ENCODE assay signal across 20 mouse cellular contexts in the genomic region with DNA sequence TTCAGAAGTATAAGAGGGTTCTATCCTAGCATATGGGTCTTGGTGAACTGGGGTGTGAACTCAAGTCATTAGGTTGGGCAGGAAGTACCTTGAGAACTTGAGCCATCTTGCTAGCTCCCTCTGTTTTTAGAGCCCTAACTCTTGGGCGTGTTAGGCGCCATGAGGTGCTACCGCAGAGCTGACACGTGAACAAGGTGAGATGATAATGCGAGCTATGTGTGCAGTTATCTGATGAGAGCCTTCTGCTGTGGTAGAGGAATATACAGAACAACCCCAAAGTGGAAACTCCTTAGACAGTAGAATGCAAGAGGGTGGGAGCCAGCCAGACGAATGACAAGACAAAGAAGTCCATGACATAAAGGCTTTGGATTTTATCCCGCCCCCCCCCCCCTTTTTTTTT. TPM values are rescaled to one million over a fixed set of nuclear protein-coding genes. Genes with fewer than 3 reads are reported as not detected.
DNase-seq lines count a peak whose midpoint lies in the region; ATAC-seq and TF ChIP-seq lines count a peak whose summit lies in the region.
"Had no signal": no experiment of that assay in that cellular context is flagged by ENCODE, and none has a peak within 500 bp of the region (broad histone marks: within the 10 kb centered on the region; RNA-seq: fewer than 3 reads in every experiment).

No protein-coding gene starts in this region.

- WGBS in hindbrain, embryonic 14.5 days = 76% methylated on average over 7 of the region's 7 CpGs
- WGBS in hindbrain, embryonic 16.5 days = 74% methylated on average over 7 of the region's 7 CpGs
- WGBS in embryonic facial prominence, embryonic 10.5 days = 85% methylated on average over 7 of the region's 7 CpGs

- H3K36me3 ChIP-seq in hindbrain, embryonic 14.5 days (replicated peaks; ENCODE audit: control insufficient read depth, insufficient read depth) = peaks cover 40% of the 10 kb centered on the region
- H3K36me3 ChIP-seq in hindbrain, embryonic 16.5 days (ENCODE audit: control insufficient read depth, insufficient read depth, low read length) = peaks cover 7% of the 10 kb centered on the region
- peaks cover 2 to 36% of the 10 kb centered on the region in 2 experiments for H3K36me3 ChIP-seq in MEL (ENCODE audit: control insufficient read depth in 1 of 2, insufficient read depth in 2 of 2, low read length in 2 of 2)
- peaks cover 45% of the 10 kb centered on the region for H3K36me3 ChIP-seq in embryonic facial prominence, embryonic 10.5 days (replicated peaks)

- intact Hi-C loops in gastrocnemius, adult 2 months (cut with DNase I) = no loop called here

- DNase-seq in hindbrain, embryonic 14.5 days (ENCODE audit: low spot score) = no peak
- DNase-seq in CD4-positive, CD25-positive, alpha-beta regulatory T cell, adult 2 months (ENCODE audit: low read depth, low spot score) = peak; percentile 68
- peak; percentile 62 for DNase-seq in MEL (ENCODE audit: low read depth, low spot score)
- peak; percentile 66 to 78 for DNase-seq in natural killer cell, adult 2 months (ENCODE audit: low spot score in 2 of 2)
- no peak for DNase-seq in embryonic facial prominence, embryonic 10.5 days (ENCODE audit: low spot score)
- no peak for DNase-seq in gastrocnemius, adult 2 months
- DNase-seq: cerebellum, adult 2 months; cerebellum, postnatal 36 days; heart, postnatal 10 days; lung, adult 18-20 months; spleen, adult 18-20 months; thymus, postnatal 4 days had no signal

- no peak overlapping the region for H3K9ac ChIP-seq in hindbrain, embryonic 14.5 days
- H3K9ac ChIP-seq in hindbrain, embryonic 16.5 days (ENCODE audit: low read depth, low read length) = no peak overlapping the region
- no peak overlapping the region; the same call in none of the 2 replicates for H3K9ac ChIP-seq in MEL (ENCODE audit: control insufficient read depth, low read depth, low read length, poor library complexity, severe bottlenecking)
- H3K9ac ChIP-seq: hindbrain, embryonic 15.5 days; kidney, embryonic 15.5 days had no signal

- peak overlapping the region; percentile 77; the same call in 1 of the 2 replicates for H3K27ac ChIP-seq in hindbrain, embryonic 14.5 days
- H3K27ac ChIP-seq in hindbrain, embryonic 16.5 days (ENCODE audit: low read depth, low read length) = no peak overlapping the region
- peak overlapping the region; percentile 39 for H3K27ac ChIP-seq in MEL (ENCODE audit: control insufficient read depth, low read depth, low read length)
- H3K27ac ChIP-seq in embryonic facial prominence, embryonic 10.5 days (replicated peaks) = no peak overlapping the region
- H3K27ac ChIP-seq in gastrocnemius, adult 2 months = no peak overlapping the region
- H3K27ac ChIP-seq: heart, embryonic 10.5 days; kidney, embryonic 15.5 days had no signal

- TF ChIP-seq EP300 in MEL (IDR thresholded peaks at IDR 0.05; ENCODE audit: low read depth in 1 of 2, low read length in 2 of 2) = peak in 1 of 2 experiments; percentile 25; a peak in 1 of 4 replicates

- TF ChIP-seq CTCF in MEL (IDR thresholded peaks at IDR 0.05 in 2 of 3, conservative IDR thresholded peaks at IDR 0.05 in 1 of 3; ENCODE audit: control insufficient read depth in 1 of 3, insufficient read depth in 1 of 3, low read depth in 2 of 3, low read length in 3 of 3, poor library complexity in 1 of 3, severe bottlenecking in 1 of 3) = no peak
- no peak for TF ChIP-seq CTCF in gastrocnemius, adult 2 months (IDR thresholded peaks at IDR 0.05)

- no peaks in the 10 kb centered on the region for H3K27me3 ChIP-seq in hindbrain, embryonic 14.5 days (ENCODE audit: control insufficient read depth, insufficient read depth, low read length)
- H3K27me3 ChIP-seq in hindbrain, embryonic 16.5 days (replicated peaks; ENCODE audit: control insufficient read depth, insufficient read depth, low read length) = no peaks in the 10 kb centered on the region
- no peaks in the 10 kb centered on the region for H3K27me3 ChIP-seq in MEL (ENCODE audit: control insufficient read depth in 1 of 2, insufficient read depth in 2 of 2, low read length in 2 of 2)
- H3K27me3 ChIP-seq in embryonic facial prominence, embryonic 10.5 days (replicated peaks; ENCODE audit: low read depth, poor library complexity, severe bottlenecking) = no peaks in the 10 kb centered on the region
- H3K27me3 ChIP-seq: hindbrain, embryonic 15.5 days; kidney, embryonic 15.5 days had no signal

- peaks cover 5% of the 10 kb centered on the region for H3K79me2 ChIP-seq in MEL (ENCODE audit: control insufficient read depth, insufficient read depth, low read length, poor library complexity)

- TF ChIP-seq POLR2A in MEL (IDR thresholded peaks at IDR 0.05; ENCODE audit: control insufficient read depth in 1 of 2, insufficient read depth in 1 of 2, low read depth in 1 of 2, low read length in 2 of 2, poor library complexity in 1 of 2) = 0 out of 4 replicates have a peak, but pooled peaks of 1 of the 2 experiments have one; percentile 25

- TF ChIP-seq RAD21 in MEL (IDR thresholded peaks at IDR 0.05; ENCODE audit: low read depth, low read length) = no peak

- H3K4me3 ChIP-seq in hindbrain, embryonic 14.5 days (replicated peaks; ENCODE audit: low read length) = no peak overlapping the region
- no peak overlapping the region for H3K4me3 ChIP-seq in hindbrain, embryonic 16.5 days (ENCODE audit: low read length)
- H3K4me3 ChIP-seq in MEL (ENCODE audit: control insufficient read depth in 1 of 2, insufficient read depth in 1 of 2, low read depth in 2 of 2, low read length in 2 of 2) = no peak overlapping the region
- no peak overlapping the region for H3K4me3 ChIP-seq in embryonic facial prominence, embryonic 10.5 days
- no peak overlapping the region for H3K4me3 ChIP-seq in gastrocnemius, adult 2 months
- H3K4me3 ChIP-seq: heart, embryonic 10.5 days; hindbrain, embryonic 15.5 days; kidney, embryonic 15.5 days; megakaryocyte, embryonic 14.5 days had no signal

- no peaks in the 10 kb centered on the region for H3K9me3 ChIP-seq in hindbrain, embryonic 14.5 days (ENCODE audit: control insufficient read depth, low read length)
- H3K9me3 ChIP-seq in hindbrain, embryonic 16.5 days (ENCODE audit: control insufficient read depth, low read length) = no peaks in the 10 kb centered on the region
- no peaks in the 10 kb centered on the region for H3K9me3 ChIP-seq in MEL (replicated peaks; ENCODE audit: insufficient read depth, low read length)
- no peaks in the 10 kb centered on the region for H3K9me3 ChIP-seq in embryonic facial prominence, embryonic 10.5 days
- H3K9me3 ChIP-seq: G1E; heart, embryonic 10.5 days; hindbrain, embryonic 15.5 days; kidney, embryonic 15.5 days; megakaryocyte, embryonic 14.5 days had no signal

- no peak overlapping the region for H3K4me2 ChIP-seq in hindbrain, embryonic 14.5 days (replicated peaks)
- no peak overlapping the region for H3K4me2 ChIP-seq in hindbrain, embryonic 16.5 days (ENCODE audit: low read length)
- H3K4me2 ChIP-seq: hindbrain, embryonic 15.5 days; kidney, embryonic 15.5 days had no signal

- no peak for ATAC-seq in hindbrain, embryonic 14.5 days (ENCODE audit: low FRiP score)
- ATAC-seq in hindbrain, embryonic 16.5 days = no peak
- ATAC-seq: intestine, postnatal 0 days; midbrain, embryonic 16.5 days had no signal

- peaks cover 16% of the 10 kb centered on the region for H3K4me1 ChIP-seq in hindbrain, embryonic 14.5 days (replicated peaks; ENCODE audit: control insufficient read depth, insufficient read depth, low read length)
- H3K4me1 ChIP-seq in hindbrain, embryonic 16.5 days (ENCODE audit: control insufficient read depth, insufficient read depth, low read depth, low read length) = peaks cover 11% of the 10 kb centered on the region
- peaks cover 12 to 34% of the 10 kb centered on the region in 2 experiments for H3K4me1 ChIP-seq in MEL (ENCODE audit: control insufficient read depth in 1 of 2, insufficient read depth in 2 of 2, low read length in 2 of 2)
- H3K4me1 ChIP-seq in embryonic facial prominence, embryonic 10.5 days = peaks cover 56% of the 10 kb centered on the region

TF ChIP-seq in MEL, 35 proteins besides CTCF, POLR2A, EP300 and RAD21 (continues in another document):
- TF ChIP-seq MXI1 (IDR thresholded peaks at IDR 0.05; ENCODE audit: low read depth, low read length) = no peak
- no peak for TF ChIP-seq KAT2A (conservative IDR thresholded peaks at IDR 0.05; ENCODE audit: low read depth, low read length)
- TF ChIP-seq CHD2 (IDR thresholded peaks at IDR 0.05; ENCODE audit: low read length) = no peak
- peak; percentile 34; the same call in 1 of the 2 replicates for TF ChIP-seq ZMIZ1 (IDR thresholded peaks at IDR 0.05; ENCODE audit: low read depth, low read length)
- no peak for TF ChIP-seq MYB (IDR thresholded peaks at IDR 0.05; ENCODE audit: low read depth, low read length)
- no peak for TF ChIP-seq JUND (IDR thresholded peaks at IDR 0.05; ENCODE audit: low read depth, low read length)
- TF ChIP-seq ETS1 (IDR thresholded peaks at IDR 0.05; ENCODE audit: low read depth, low read length) = peak; percentile 42; the same call in 1 of the 2 replicates
- peak; percentile 88 for TF ChIP-seq BHLHE40 (IDR thresholded peaks at IDR 0.05; ENCODE audit: borderline replicate concordance, low read depth, low read length)
- TF ChIP-seq MAX (IDR thresholded peaks at IDR 0.05; ENCODE audit: low read length) = peak; percentile 40; the same call in 1 of the 2 replicates
- no peak for TF ChIP-seq USF2 (IDR thresholded peaks at IDR 0.05; ENCODE audit: borderline replicate concordance in 1 of 2, insufficient read depth in 1 of 2, low read depth in 1 of 2, low read length in 2 of 2)
- TF ChIP-seq ZNF384 (IDR thresholded peaks at IDR 0.05; ENCODE audit: low read depth, low read length) = no peak

RNA-seq across cellular contexts. Expression of gene Pigv, which starts 4.8 kb away (rescaled TPM):
- 9.9 and 10.1 TPM in 2 replicates for polyA plus RNA-seq in hindbrain, embryonic 14.5 days (2014; fragmentation: Nextera tagmentation; extraction: Ambion mirVana)
- polyA plus RNA-seq in hindbrain, embryonic 16.5 days (2015; fragmentation: Nextera tagmentation; extraction: Ambion mirVana) = 14.1 and 15.9 TPM in 2 replicates
- 7.9 and 8.5 TPM in 2 replicates for total RNA-seq in MEL (2012; rRNA removed)
- 10 to 100 TPM in 1 of 2 experiments, not detected in 1; 12.0 TPM for polyA plus RNA-seq in MEL (2012; ENCODE audit: insufficient read depth in 1 of 2, insufficient read length in 2 of 2, low read depth in 1 of 2, low replicate concordance in 2 of 2, missing spikeins in 1 of 2)
- 14.8 TPM in 2 replicates for polyA plus RNA-seq in embryonic facial prominence, embryonic 10.5 days (2016; fragmentation: Nextera tagmentation; extraction: Ambion mirVana)
- total RNA-seq in gastrocnemius, adult 2 months (2021) = 10 to 100 TPM; 10.4 to 11.7 TPM

RNA-seq across cellular contexts. Expression of gene Zdhhc18, which starts 27.3 kb away (rescaled TPM):
- 3.0 and 3.9 TPM in 2 replicates for polyA plus RNA-seq in hindbrain, embryonic 14.5 days (2014; fragmentation: Nextera tagmentation; extraction: Ambion mirVana)
- 3.6 and 3.7 TPM in 2 replicates for polyA plus RNA-seq in hindbrain, embryonic 16.5 days (2015; fragmentation: Nextera tagmentation; extraction: Ambion mirVana)
- total RNA-seq in MEL (2012; rRNA removed) = 6.7 and 6.9 TPM in 2 replicates
- 10 to 100 TPM in 1 of 2 experiments, not detected in 1; 15.6 TPM for polyA plus RNA-seq in MEL (2012; ENCODE audit: insufficient read depth in 1 of 2, insufficient read length in 2 of 2, low read depth in 1 of 2, low replicate concordance in 2 of 2, missing spikeins in 1 of 2)
- polyA plus RNA-seq in embryonic facial prominence, embryonic 10.5 days (2016; fragmentation: Nextera tagmentation; extraction: Ambion mirVana) = 2.3 and 3.0 TPM in 2 replicates
- 10 to 100 TPM; 25.4 to 32.3 TPM for total RNA-seq in gastrocnemius, adult 2 months (2021)

Comparison
In these comparisons a context has a peak if more than half of its experiments do, and no peak if none do; other contexts are left out.
1. H3K27ac ChIP-seq: peak in hindbrain, embryonic 14.5 days (single experiment) and MEL (single experiment); none in hindbrain, embryonic 16.5 days (single experiment), embryonic facial prominence, embryonic 10.5 days (single experiment) and gastrocnemius, adult 2 months (single experiment).
2. DNase-seq: peak in CD4-positive, CD25-positive, alpha-beta regulatory T cell, adult 2 months (single experiment), MEL (single experiment) and natural killer cell, adult 2 months (2 of 2); none in hindbrain, embryonic 14.5 days (single experiment), embryonic facial prominence, embryonic 10.5 days (single experiment) and gastrocnemius, adult 2 months (single experiment).